Mouse (Mus musculus): ENCODE data around the gene Foxn3. TPM values are rescaled to one million over a fixed set of nuclear protein-coding genes. Genes with fewer than 3 reads are reported as not detected.

Gene Foxn3
- polyA plus RNA-seq, 1 experiment from 2014 or later: 87.3 TPM

- Histone ChIP-seq H3K9ac (ENCODE audit: low read length) (no peak overlapping the region), H3K9me3 (ENCODE audit: control insufficient read depth, low read length) (no peaks in the 10 kb centered on the region), H3K4me3 (ENCODE audit: low read depth, low read length) (no peak overlapping the region), H3K27me3 (ENCODE audit: control insufficient read depth, insufficient read depth, low read length) (no peaks in the 10 kb centered on the region), H3K4me2 (ENCODE audit: low read depth, low read length, severe bottlenecking) (no peak overlapping the region), H3K36me3 (ENCODE audit: control insufficient read depth, insufficient read depth, low read length) (no peaks in the 10 kb centered on the region), H3K4me1 (replicated peaks; ENCODE audit: control insufficient read depth, insufficient read depth, low read length) (peaks cover 9% of the 10 kb centered on the region; the same call in 1 of the 2 replicates), H3K27ac (ENCODE audit: low read depth, low read length) (peak overlapping the region; percentile 67; the same call in 1 of the 2 replicates)
- DNase-seq (ENCODE audit: low spot score): peak; percentile 57
- WGBS: 83% methylated on average over 10 of the region's 10 CpGs
- 0 out of 2 replicates have a peak, but pooled peaks have one; percentile 21 for ATAC-seq (replicated peaks; ENCODE audit: low FRiP score)
These were observed 401.2 kb downstream of the Foxn3 start for GRCm38 (mm10) chr12:99162188-99162587.

- peaks cover 9% of the 10 kb centered on the region; the same call in 1 of the 2 replicates for H3K4me1 ChIP-seq (replicated peaks; ENCODE audit: control insufficient read depth, insufficient read depth, low read length)
These were observed 403.3 kb downstream of the Foxn3 start for GRCm38 (mm10) chr12:99160061-99160460.

GRCm38 (mm10) chr12:99155904-99156303 is 407.5 kb downstream of the Foxn3 start:
- Histone ChIP-seq H3K27ac (ENCODE audit: low read depth, low read length) (no peak overlapping the region), H3K4me2 (ENCODE audit: low read depth, low read length, severe bottlenecking) (no peak overlapping the region), H3K36me3 (ENCODE audit: control insufficient read depth, insufficient read depth, low read length) (no peaks in the 10 kb centered on the region), H3K4me1 (replicated peaks; ENCODE audit: control insufficient read depth, insufficient read depth, low read length) (0 out of 2 replicates have a peak, but pooled peaks cover 2% of the 10 kb centered on the region), H3K9ac (ENCODE audit: low read length) (no peak overlapping the region), H3K9me3 (ENCODE audit: control insufficient read depth, low read length) (no peaks in the 10 kb centered on the region), H3K4me3 (ENCODE audit: low read depth, low read length) (no peak overlapping the region), H3K27me3 (ENCODE audit: control insufficient read depth, insufficient read depth, low read length) (no peaks in the 10 kb centered on the region)
- WGBS: 89% methylated on average over 5 of the region's 5 CpGs
- DNase-seq (ENCODE audit: low spot score): no peak
- no peak for ATAC-seq (replicated peaks; ENCODE audit: low FRiP score)

More at GRCm38 (mm10) chr12:99160061-99160460, 403.3 kb downstream of the Foxn3 start:
- Histone ChIP-seq H3K36me3 (ENCODE audit: control insufficient read depth, insufficient read depth, low read length) (no peaks in the 10 kb centered on the region), H3K9me3 (ENCODE audit: control insufficient read depth, low read length) (no peaks in the 10 kb centered on the region), H3K4me2 (ENCODE audit: low read depth, low read length, severe bottlenecking) (no peak overlapping the region), H3K9ac (ENCODE audit: low read length) (no peak overlapping the region), H3K27me3 (ENCODE audit: control insufficient read depth, insufficient read depth, low read length) (no peaks in the 10 kb centered on the region), H3K27ac (ENCODE audit: low read depth, low read length) (no peak overlapping the region), H3K4me3 (ENCODE audit: low read depth, low read length) (no peak overlapping the region)
- ATAC-seq (replicated peaks; ENCODE audit: low FRiP score) (no peak), DNase-seq (ENCODE audit: low spot score) (no peak)
- WGBS: 93% methylated on average over 8 of the region's 8 CpGs

GRCm38 (mm10) chr12:99154230-99154629 is 409.2 kb downstream of the Foxn3 start:
- DNase-seq (ENCODE audit: low spot score) (no peak), ATAC-seq (replicated peaks; ENCODE audit: low FRiP score) (no peak)
- H3K4me2 ChIP-seq (ENCODE audit: low read depth, low read length, severe bottlenecking): no peak overlapping the region
- no peak overlapping the region for H3K4me3 ChIP-seq (ENCODE audit: low read depth, low read length)
- no peak overlapping the region for H3K9ac ChIP-seq (ENCODE audit: low read length)
- 88% methylated on average over 7 of the region's 7 CpGs for WGBS
- H3K36me3 ChIP-seq (ENCODE audit: control insufficient read depth, insufficient read depth, low read length): no peaks in the 10 kb centered on the region
- H3K27me3 ChIP-seq (ENCODE audit: control insufficient read depth, insufficient read depth, low read length): no peaks in the 10 kb centered on the region
- H3K27ac ChIP-seq (ENCODE audit: low read depth, low read length): no peak overlapping the region
- H3K9me3 ChIP-seq (ENCODE audit: control insufficient read depth, low read length): no peaks in the 10 kb centered on the region
- H3K4me1 ChIP-seq (replicated peaks; ENCODE audit: control insufficient read depth, insufficient read depth, low read length): 0 out of 2 replicates have a peak, but pooled peaks cover 2% of the 10 kb centered on the region

GRCm38 (mm10) chr12:99153664-99154063 is 409.7 kb downstream of the Foxn3 start:
- no peak overlapping the region for H3K4me3 ChIP-seq (ENCODE audit: low read depth, low read length)
- no peaks in the 10 kb centered on the region for H3K9me3 ChIP-seq (ENCODE audit: control insufficient read depth, low read length)
- DNase-seq (ENCODE audit: low spot score): peak; percentile 70
- H3K4me1 ChIP-seq (replicated peaks; ENCODE audit: control insufficient read depth, insufficient read depth, low read length): 0 out of 2 replicates have a peak, but pooled peaks cover 2% of the 10 kb centered on the region
- H3K36me3 ChIP-seq (ENCODE audit: control insufficient read depth, insufficient read depth, low read length): no peaks in the 10 kb centered on the region
- no peak overlapping the region for H3K27ac ChIP-seq (ENCODE audit: low read depth, low read length)
- 0 out of 2 replicates have a peak, but pooled peaks have one; percentile 56 for ATAC-seq (replicated peaks; ENCODE audit: low FRiP score)
- H3K9ac ChIP-seq (ENCODE audit: low read length): no peak overlapping the region
- H3K4me2 ChIP-seq (ENCODE audit: low read depth, low read length, severe bottlenecking): no peak overlapping the region
- WGBS: 67% methylated on average over 10 of the region's 10 CpGs
- H3K27me3 ChIP-seq (ENCODE audit: control insufficient read depth, insufficient read depth, low read length): no peaks in the 10 kb centered on the region

GRCm38 (mm10) chr12:99150126-99150525 is 413.3 kb downstream of the Foxn3 start:
- Histone ChIP-seq H3K27me3 (ENCODE audit: control insufficient read depth, insufficient read depth, low read length) (no peaks in the 10 kb centered on the region), H3K9me3 (ENCODE audit: control insufficient read depth, low read length) (no peaks in the 10 kb centered on the region), H3K36me3 (ENCODE audit: control insufficient read depth, insufficient read depth, low read length) (no peaks in the 10 kb centered on the region), H3K4me1 (replicated peaks; ENCODE audit: control insufficient read depth, insufficient read depth, low read length) (0 out of 2 replicates have a peak, but pooled peaks cover 2% of the 10 kb centered on the region), H3K4me3 (ENCODE audit: low read depth, low read length) (no peak overlapping the region), H3K9ac (ENCODE audit: low read length) (no peak overlapping the region), H3K27ac (ENCODE audit: low read depth, low read length) (no peak overlapping the region), H3K4me2 (ENCODE audit: low read depth, low read length, severe bottlenecking) (no peak overlapping the region)
- no peak for ATAC-seq (replicated peaks; ENCODE audit: low FRiP score)
- WGBS: 54% methylated on average over 4 of the region's 4 CpGs
- DNase-seq (ENCODE audit: low spot score): peak; percentile 70

GRCm38 (mm10) chr12:99149193-99149592 is 414.2 kb downstream of the Foxn3 start:
- no peak overlapping the region for H3K27ac ChIP-seq (ENCODE audit: low read depth, low read length)
- H3K4me3 ChIP-seq (ENCODE audit: low read depth, low read length): no peak overlapping the region
- DNase-seq (ENCODE audit: low spot score): no peak
- H3K27me3 ChIP-seq (ENCODE audit: control insufficient read depth, insufficient read depth, low read length): no peaks in the 10 kb centered on the region
- ATAC-seq (replicated peaks; ENCODE audit: low FRiP score): no peak
- 0 out of 2 replicates have a peak, but pooled peaks cover under 1% of the 10 kb centered on the region for H3K4me1 ChIP-seq (replicated peaks; ENCODE audit: control insufficient read depth, insufficient read depth, low read length)
- WGBS: 93% methylated on average over 6 of the region's 6 CpGs
- H3K4me2 ChIP-seq (ENCODE audit: low read depth, low read length, severe bottlenecking): no peak overlapping the region
- H3K36me3 ChIP-seq (ENCODE audit: control insufficient read depth, insufficient read depth, low read length): no peaks in the 10 kb centered on the region
- H3K9ac ChIP-seq (ENCODE audit: low read length): no peak overlapping the region
- no peaks in the 10 kb centered on the region for H3K9me3 ChIP-seq (ENCODE audit: control insufficient read depth, low read length)

All from forebrain, embryonic 11.5 days (tissue).